In the genomic region with DNA sequence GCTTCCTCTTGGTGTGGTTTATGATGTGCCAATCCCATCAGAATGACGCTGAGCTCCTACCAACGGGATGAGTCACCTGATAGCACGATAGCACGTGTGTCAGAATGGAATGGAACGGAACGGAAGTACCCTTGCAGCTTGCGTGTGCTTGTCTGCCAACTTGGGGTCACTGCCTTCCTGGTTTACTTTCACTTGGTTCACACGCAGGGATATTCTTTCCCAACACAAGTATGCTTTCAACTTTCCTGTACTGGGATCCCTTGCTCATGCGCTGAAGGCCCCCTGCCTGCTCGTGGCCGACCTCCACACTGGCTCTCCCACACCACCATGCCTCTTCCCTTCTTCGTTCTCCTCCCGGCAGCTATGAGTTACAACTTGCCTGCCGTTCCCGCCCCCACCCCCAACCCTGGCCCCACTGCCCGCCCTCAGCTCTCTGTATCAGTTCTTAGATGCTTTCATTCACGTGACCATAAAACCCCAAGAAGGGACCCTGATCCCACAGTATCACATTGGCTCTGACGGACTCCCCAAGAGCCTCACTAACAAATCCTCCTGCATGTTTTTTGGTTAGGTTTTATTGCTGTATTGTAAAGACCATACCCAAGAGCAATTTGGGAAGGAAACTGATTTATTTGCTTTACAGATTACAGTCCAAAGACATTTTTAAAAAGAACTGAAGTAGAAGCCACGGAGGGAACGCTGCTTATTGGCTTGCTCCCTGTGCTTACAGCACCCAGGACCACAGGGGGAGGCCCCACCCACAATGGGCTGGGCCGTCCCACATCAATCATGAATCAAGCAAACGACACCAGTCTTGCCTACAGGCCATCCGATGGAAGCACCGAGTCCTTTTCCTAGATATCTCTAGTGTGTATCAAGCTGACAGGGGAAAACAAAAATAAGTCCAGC, we compare ENCODE assay signal across 8 mouse cellular contexts. TPM values are rescaled to one million over a fixed set of nuclear protein-coding genes. Genes with fewer than 3 reads are reported as not detected.
A peak's percentile ranks its signal among the peaks of the same experiment; 100 is the strongest.
DNase-seq lines count a peak whose midpoint lies in the region; ATAC-seq lines count a peak whose summit lies in the region.

No protein-coding gene starts in this region.

- H3K36me3 ChIP-seq in embryonic facial prominence, embryonic 14.5 days (ENCODE audit: control insufficient read depth, insufficient read depth, low read length): peaks cover 18% of the 10 kb centered on the region
- peaks cover 5% of the 10 kb centered on the region; the same call in 1 of the 2 replicates for H3K36me3 ChIP-seq in hindbrain, embryonic 11.5 days (ENCODE audit: control insufficient read depth, insufficient read depth, low read length)
- H3K36me3 ChIP-seq in limb, embryonic 15.5 days: peaks cover 23% of the 10 kb centered on the region
- peaks cover 12% of the 10 kb centered on the region for H3K36me3 ChIP-seq in midbrain, embryonic 15.5 days (replicated peaks)

- H3K4me3 ChIP-seq in embryonic facial prominence, embryonic 14.5 days (ENCODE audit: low read depth, low read length): peak overlapping the region; percentile 91; the same call in 1 of the 2 replicates
- H3K4me3 ChIP-seq in hindbrain, embryonic 11.5 days (ENCODE audit: low read depth, low read length): no peak overlapping the region
- peak overlapping the region; percentile 100 for H3K4me3 ChIP-seq in limb, embryonic 15.5 days
- peak overlapping the region; percentile 100; the same call in 1 of the 2 replicates for H3K4me3 ChIP-seq in midbrain, embryonic 15.5 days

- DNase-seq in urinary bladder, postnatal 25 days (ENCODE audit: low spot score): peak; percentile 33
- DNase-seq in urinary bladder, adult 2 months (ENCODE audit: low spot score): no peak
- peak; percentile 70 for DNase-seq in embryonic facial prominence, embryonic 14.5 days (ENCODE audit: low spot score)
- DNase-seq in hindbrain, embryonic 11.5 days (ENCODE audit: low spot score): peak; percentile 47
- peak; percentile 28 to 34 for DNase-seq in thymus, postnatal 10 days (ENCODE audit: low spot score in 2 of 2)
- no peak for DNase-seq in right cerebral cortex, postnatal 4 days

- ATAC-seq in embryonic facial prominence, embryonic 14.5 days (ENCODE audit: low read depth): no peak
- ATAC-seq in hindbrain, embryonic 11.5 days (ENCODE audit: low FRiP score): peak; percentile 50; the same call in 1 of the 2 replicates
- ATAC-seq in limb, embryonic 15.5 days (ENCODE audit: insufficient number of reproducible peaks, low FRiP score, low TSS enrichment, low read depth): 0 out of 2 replicates have a peak, but pooled peaks have one; percentile 45
- no peak for ATAC-seq in midbrain, embryonic 15.5 days (replicated peaks)

- no peaks in the 10 kb centered on the region for H3K27me3 ChIP-seq in embryonic facial prominence, embryonic 14.5 days (replicated peaks; ENCODE audit: control insufficient read depth, insufficient read depth, low read length)
- H3K27me3 ChIP-seq in hindbrain, embryonic 11.5 days (ENCODE audit: control insufficient read depth, insufficient read depth, low read length): no peaks in the 10 kb centered on the region
- no peaks in the 10 kb centered on the region for H3K27me3 ChIP-seq in limb, embryonic 15.5 days
- H3K27me3 ChIP-seq in midbrain, embryonic 15.5 days (replicated peaks): no peaks in the 10 kb centered on the region

- 26% methylated on average over 24 of the region's 24 CpGs for WGBS in embryonic facial prominence, embryonic 14.5 days
- WGBS in hindbrain, embryonic 11.5 days: 34% methylated on average over 24 of the region's 24 CpGs
- 21% methylated on average over 24 of the region's 24 CpGs for WGBS in limb, embryonic 15.5 days
- WGBS in midbrain, embryonic 15.5 days: 39% methylated on average over 24 of the region's 24 CpGs

- peaks cover 13% of the 10 kb centered on the region for H3K4me1 ChIP-seq in embryonic facial prominence, embryonic 14.5 days (ENCODE audit: control insufficient read depth, insufficient read depth, low read length)
- H3K4me1 ChIP-seq in hindbrain, embryonic 11.5 days (replicated peaks; ENCODE audit: control insufficient read depth, insufficient read depth, low read length): no peaks in the 10 kb centered on the region
- H3K4me1 ChIP-seq in limb, embryonic 15.5 days: peaks cover 22% of the 10 kb centered on the region
- H3K4me1 ChIP-seq in midbrain, embryonic 15.5 days: peaks cover 16% of the 10 kb centered on the region

- no peaks in the 10 kb centered on the region for H3K9me3 ChIP-seq in embryonic facial prominence, embryonic 14.5 days (ENCODE audit: control insufficient read depth, low read length)
- no peaks in the 10 kb centered on the region for H3K9me3 ChIP-seq in hindbrain, embryonic 11.5 days (ENCODE audit: control insufficient read depth, low read length)
- H3K9me3 ChIP-seq in limb, embryonic 15.5 days: no peaks in the 10 kb centered on the region
- H3K9me3 ChIP-seq in midbrain, embryonic 15.5 days: no peaks in the 10 kb centered on the region

- H3K9ac ChIP-seq in embryonic facial prominence, embryonic 14.5 days (ENCODE audit: low read depth, low read length): no peak overlapping the region; the same call in 1 of the 2 replicates
- H3K9ac ChIP-seq in hindbrain, embryonic 11.5 days (ENCODE audit: low read depth, low read length): no peak overlapping the region
- no peak overlapping the region for H3K9ac ChIP-seq in limb, embryonic 15.5 days
- H3K9ac ChIP-seq in midbrain, embryonic 15.5 days: no peak overlapping the region

- peak overlapping the region; percentile 78 for H3K4me2 ChIP-seq in embryonic facial prominence, embryonic 14.5 days (ENCODE audit: low read depth, low read length)
- H3K4me2 ChIP-seq in hindbrain, embryonic 11.5 days (replicated peaks; ENCODE audit: low read depth, low read length): no peak overlapping the region
- H3K4me2 ChIP-seq in limb, embryonic 15.5 days: peak overlapping the region; percentile 70
- peak overlapping the region; percentile 77 for H3K4me2 ChIP-seq in midbrain, embryonic 15.5 days

- H3K27ac ChIP-seq in embryonic facial prominence, embryonic 14.5 days (replicated peaks; ENCODE audit: low read depth, low read length): peak overlapping the region; percentile 25
- no peak overlapping the region for H3K27ac ChIP-seq in hindbrain, embryonic 11.5 days (ENCODE audit: low read depth, low read length)
- H3K27ac ChIP-seq in limb, embryonic 15.5 days: peak overlapping the region; percentile 43; the same call in 1 of the 2 replicates
- H3K27ac ChIP-seq in midbrain, embryonic 15.5 days: peak overlapping the region; percentile 87

RNA-seq across cellular contexts. Expression of a gene that starts 1.3 kb away (rescaled TPM):
- polyA plus RNA-seq in urinary bladder, adult 2 months (2012; rRNA removed): 21.6 and 24.2 TPM in 2 replicates
- polyA plus RNA-seq in embryonic facial prominence, embryonic 14.5 days (2014; fragmentation: Nextera tagmentation; extraction: Ambion mirVana): 23.1 and 23.2 TPM in 2 replicates
- polyA plus RNA-seq in hindbrain, embryonic 11.5 days (2014; fragmentation: Nextera tagmentation; extraction: Ambion mirVana): 17.6 and 22.8 TPM in 2 replicates
- polyA plus RNA-seq in limb, embryonic 15.5 days (2015; fragmentation: Nextera tagmentation; extraction: Ambion mirVana): 28.3 and 28.7 TPM in 2 replicates
- 35.7 and 38.2 TPM in 2 replicates for polyA plus RNA-seq in midbrain, embryonic 15.5 days (2015; fragmentation: Nextera tagmentation; extraction: Ambion mirVana)

RNA-seq across cellular contexts. Expression of a gene that starts 17.9 kb away (rescaled TPM):
- polyA plus RNA-seq in urinary bladder, adult 2 months (2012; rRNA removed): 26.3 and 28.7 TPM in 2 replicates
- polyA plus RNA-seq in embryonic facial prominence, embryonic 14.5 days (2014; fragmentation: Nextera tagmentation; extraction: Ambion mirVana): 30.3 and 34.3 TPM in 2 replicates
- 49.8 and 50.5 TPM in 2 replicates for polyA plus RNA-seq in hindbrain, embryonic 11.5 days (2014; fragmentation: Nextera tagmentation; extraction: Ambion mirVana)
- 32.6 and 37.8 TPM in 2 replicates for polyA plus RNA-seq in limb, embryonic 15.5 days (2015; fragmentation: Nextera tagmentation; extraction: Ambion mirVana)
- polyA plus RNA-seq in midbrain, embryonic 15.5 days (2015; fragmentation: Nextera tagmentation; extraction: Ambion mirVana): 64.0 and 66.8 TPM in 2 replicates

RNA-seq across cellular contexts. Expression of a gene that starts 18.0 kb away (rescaled TPM):
- polyA plus RNA-seq in urinary bladder, adult 2 months (2012; rRNA removed): 23.6 and 24.3 TPM in 2 replicates
- 31.1 and 31.6 TPM in 2 replicates for polyA plus RNA-seq in embryonic facial prominence, embryonic 14.5 days (2014; fragmentation: Nextera tagmentation; extraction: Ambion mirVana)
- 29.8 and 30.0 TPM in 2 replicates for polyA plus RNA-seq in hindbrain, embryonic 11.5 days (2014; fragmentation: Nextera tagmentation; extraction: Ambion mirVana)
- polyA plus RNA-seq in limb, embryonic 15.5 days (2015; fragmentation: Nextera tagmentation; extraction: Ambion mirVana): 32.5 and 34.8 TPM in 2 replicates
- 39.6 and 43.9 TPM in 2 replicates for polyA plus RNA-seq in midbrain, embryonic 15.5 days (2015; fragmentation: Nextera tagmentation; extraction: Ambion mirVana)

RNA-seq across cellular contexts. Expression of a gene that starts 30.9 kb away (rescaled TPM):
- not detected in 2 replicates for polyA plus RNA-seq in urinary bladder, adult 2 months (2012; rRNA removed)
- 0.09 and 0.13 TPM in 2 replicates for polyA plus RNA-seq in embryonic facial prominence, embryonic 14.5 days (2014; fragmentation: Nextera tagmentation; extraction: Ambion mirVana)
- polyA plus RNA-seq in hindbrain, embryonic 11.5 days (2014; fragmentation: Nextera tagmentation; extraction: Ambion mirVana): 0.13 and 0.26 TPM in 2 replicates
- 0.20 and 0.33 TPM in 2 replicates for polyA plus RNA-seq in limb, embryonic 15.5 days (2015; fragmentation: Nextera tagmentation; extraction: Ambion mirVana)
- polyA plus RNA-seq in midbrain, embryonic 15.5 days (2015; fragmentation: Nextera tagmentation; extraction: Ambion mirVana): 0.14 and 0.39 TPM in 2 replicates

RNA-seq across cellular contexts. Expression of a gene that starts 48.4 kb away (rescaled TPM):
- polyA plus RNA-seq in urinary bladder, adult 2 months (2012; rRNA removed): 20.7 and 29.1 TPM in 2 replicates
- 46.9 and 50.6 TPM in 2 replicates for polyA plus RNA-seq in embryonic facial prominence, embryonic 14.5 days (2014; fragmentation: Nextera tagmentation; extraction: Ambion mirVana)
- 27.0 and 32.3 TPM in 2 replicates for polyA plus RNA-seq in hindbrain, embryonic 11.5 days (2014; fragmentation: Nextera tagmentation; extraction: Ambion mirVana)
- 51.2 and 54.7 TPM in 2 replicates for polyA plus RNA-seq in limb, embryonic 15.5 days (2015; fragmentation: Nextera tagmentation; extraction: Ambion mirVana)
- polyA plus RNA-seq in midbrain, embryonic 15.5 days (2015; fragmentation: Nextera tagmentation; extraction: Ambion mirVana): 29.4 and 33.7 TPM in 2 replicates

Comparison
In these comparisons a context has a peak if more than half of its experiments do, and no peak if none do; other contexts are left out.
1. DNase-seq: peak in urinary bladder, postnatal 25 days (single experiment), embryonic facial prominence, embryonic 14.5 days (single experiment), hindbrain, embryonic 11.5 days (single experiment) and thymus, postnatal 10 days (2 of 2); none in urinary bladder, adult 2 months (single experiment) and right cerebral cortex, postnatal 4 days (single experiment).
2. ATAC-seq: peak in hindbrain, embryonic 11.5 days (single experiment) and limb, embryonic 15.5 days (single experiment); none in embryonic facial prominence, embryonic 14.5 days (single experiment) and midbrain, embryonic 15.5 days (single experiment).